Mouse (Mus musculus): ENCODE data around the gene Tcte1. TPM values are rescaled to one million over a fixed set of nuclear protein-coding genes. Genes with fewer than 3 reads are reported as not detected.

Gene Tcte1
- polyA plus RNA-seq, 1 experiment from 2014 or later: 5.0 TPM

DNA sequence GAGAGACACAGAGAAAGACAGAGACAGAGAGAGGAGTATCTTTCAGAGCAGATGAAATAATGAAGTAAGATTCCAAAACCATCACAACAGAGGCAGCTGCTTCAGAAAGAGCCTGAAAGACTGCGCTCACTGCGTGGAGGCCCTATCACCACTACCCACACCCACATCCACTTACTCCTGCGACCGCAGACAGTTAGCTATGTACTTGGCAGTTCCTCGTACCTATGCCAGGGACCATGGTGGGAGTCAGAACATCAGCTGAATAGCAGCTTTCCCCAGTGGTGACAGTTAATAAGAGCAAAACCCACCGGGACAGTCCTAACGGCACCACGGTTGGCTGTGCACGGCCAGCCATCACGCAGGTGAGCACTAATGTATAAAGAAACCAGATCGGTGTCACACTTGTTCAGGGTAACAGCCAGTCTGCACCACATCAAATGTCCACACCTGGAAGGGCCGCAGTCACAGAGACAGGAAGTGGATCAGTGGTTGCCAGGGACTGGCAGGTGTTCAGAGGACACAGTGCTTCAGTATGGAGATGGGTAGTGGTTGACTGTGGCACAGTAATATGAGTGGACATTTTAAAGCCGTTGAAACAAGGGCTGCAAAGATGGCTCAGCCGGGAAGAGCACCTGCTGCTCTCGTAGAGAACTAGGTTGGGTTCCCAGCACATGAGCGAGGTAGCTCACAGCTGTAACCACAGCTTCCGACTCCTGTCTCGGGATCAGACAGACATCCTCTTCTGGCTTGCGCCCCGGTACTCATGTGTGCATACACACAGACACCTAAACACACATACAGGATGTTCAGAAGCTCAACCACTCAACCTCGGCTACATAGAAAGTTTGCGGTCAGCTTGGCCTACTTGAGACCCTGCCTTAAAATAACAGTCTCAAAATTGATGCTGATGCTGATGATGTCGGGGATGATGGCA is 34.6 kb upstream of the Tcte1 start:
- no peak overlapping the region for H3K9ac ChIP-seq (ENCODE audit: low read depth, low read length)

GRCm38 (mm10) chr17:45489736-45490135 is 33.5 kb upstream of the Tcte1 start:
- no peak overlapping the region for H3K4me3 ChIP-seq (ENCODE audit: low read depth, low read length)
- H3K27me3 ChIP-seq (ENCODE audit: control insufficient read depth, insufficient read depth, low read depth, low read length): no peaks in the 10 kb centered on the region
- no peak overlapping the region for H3K4me2 ChIP-seq (ENCODE audit: low read length)
- H3K27ac ChIP-seq (ENCODE audit: low read length): no peak overlapping the region
- no peaks in the 10 kb centered on the region for H3K36me3 ChIP-seq (ENCODE audit: control insufficient read depth, insufficient read depth, low read length)
- 91% methylated on average over 6 of the region's 6 CpGs for WGBS
- ATAC-seq: no peak
- H3K9ac ChIP-seq (ENCODE audit: low read depth, low read length): no peak overlapping the region
- no peaks in the 10 kb centered on the region for H3K9me3 ChIP-seq (replicated peaks; ENCODE audit: control insufficient read depth, low read length, poor library complexity, severe bottlenecking)
- H3K4me1 ChIP-seq (ENCODE audit: control insufficient read depth, insufficient read depth, low read length): no peaks in the 10 kb centered on the region

More for the DNA sequence above, 34.6 kb upstream of the Tcte1 start:
- H3K27me3 ChIP-seq (ENCODE audit: control insufficient read depth, insufficient read depth, low read depth, low read length): no peaks in the 10 kb centered on the region
- no peaks in the 10 kb centered on the region for H3K4me1 ChIP-seq (ENCODE audit: control insufficient read depth, insufficient read depth, low read length)
- WGBS: 87% methylated on average over 23 of the region's 23 CpGs
- H3K4me3 ChIP-seq (ENCODE audit: low read depth, low read length): no peak overlapping the region
- no peak for ATAC-seq
- H3K4me2 ChIP-seq (ENCODE audit: low read length): no peak overlapping the region
- no peaks in the 10 kb centered on the region for H3K36me3 ChIP-seq (ENCODE audit: control insufficient read depth, insufficient read depth, low read length)
- no peaks in the 10 kb centered on the region for H3K9me3 ChIP-seq (replicated peaks; ENCODE audit: control insufficient read depth, low read length, poor library complexity, severe bottlenecking)
- H3K27ac ChIP-seq (ENCODE audit: low read length): no peak overlapping the region

DNA sequence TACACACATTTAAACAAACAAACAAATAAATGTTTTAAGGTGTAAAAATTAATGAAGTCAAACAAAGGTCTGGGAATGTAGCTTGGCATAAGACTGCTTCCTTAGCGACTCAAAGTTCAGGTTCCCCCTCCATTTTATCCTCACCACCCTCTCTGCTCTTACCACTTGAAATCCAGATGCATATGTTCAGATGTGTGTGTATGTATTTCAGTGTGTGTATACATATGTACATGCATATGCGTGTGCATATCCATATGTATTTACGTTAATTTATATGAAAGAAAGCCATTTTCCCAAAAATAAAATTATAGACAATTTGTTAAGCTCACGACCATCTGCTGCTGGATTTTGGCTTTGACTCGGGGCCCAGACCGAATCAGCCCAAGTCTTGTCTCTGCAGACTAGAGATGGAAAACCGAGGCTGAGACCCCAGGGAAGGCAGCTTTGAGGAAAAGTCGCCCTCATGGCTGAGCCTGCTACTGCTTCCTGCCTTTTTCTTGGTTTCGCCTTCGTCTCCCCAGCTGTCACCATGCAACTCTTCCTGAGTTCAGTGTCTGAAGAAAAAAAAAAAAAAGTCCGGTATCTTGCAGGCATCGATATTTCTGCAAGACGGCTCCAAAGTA is 32.6 kb upstream of the Tcte1 start:
- Histone ChIP-seq H3K4me2 (ENCODE audit: low read length) (no peak overlapping the region), H3K36me3 (ENCODE audit: control insufficient read depth, insufficient read depth, low read length) (no peaks in the 10 kb centered on the region), H3K9me3 (replicated peaks; ENCODE audit: control insufficient read depth, low read length, poor library complexity, severe bottlenecking) (no peaks in the 10 kb centered on the region), H3K27me3 (ENCODE audit: control insufficient read depth, insufficient read depth, low read depth, low read length) (no peaks in the 10 kb centered on the region), H3K4me1 (ENCODE audit: control insufficient read depth, insufficient read depth, low read length) (no peaks in the 10 kb centered on the region), H3K4me3 (ENCODE audit: low read depth, low read length) (no peak overlapping the region), H3K27ac (ENCODE audit: low read length) (no peak overlapping the region), H3K9ac (ENCODE audit: low read depth, low read length) (no peak overlapping the region)
- WGBS: 80% methylated on average over 13 of the region's 13 CpGs
- no peak for ATAC-seq

DNA sequence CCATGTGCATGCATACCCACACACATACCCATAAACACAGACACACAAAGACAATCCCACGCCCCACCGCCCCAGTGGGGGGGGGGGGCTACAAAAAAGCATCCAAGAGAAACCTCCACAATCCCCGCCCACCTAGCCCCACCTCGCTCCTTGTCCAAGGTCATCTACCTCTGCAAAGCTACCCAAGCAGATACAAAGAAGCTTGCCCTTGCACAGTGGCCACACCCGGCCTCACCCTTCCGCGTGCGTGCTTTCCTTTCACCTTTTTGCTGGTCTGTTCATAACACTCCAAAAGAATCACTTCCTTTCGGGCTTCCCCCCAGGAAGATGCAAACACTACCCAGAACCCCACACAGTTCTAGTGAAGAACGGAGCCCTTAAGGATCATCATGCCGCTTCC is 27.8 kb upstream of the Tcte1 start:
- no peak overlapping the region for H3K27ac ChIP-seq (ENCODE audit: low read length)
- H3K9ac ChIP-seq (ENCODE audit: low read depth, low read length): no peak overlapping the region
- no peak overlapping the region for H3K4me3 ChIP-seq (ENCODE audit: low read depth, low read length)
- ATAC-seq: no peak
- no peaks in the 10 kb centered on the region for H3K9me3 ChIP-seq (replicated peaks; ENCODE audit: control insufficient read depth, low read length, poor library complexity, severe bottlenecking)
- no peak overlapping the region for H3K4me2 ChIP-seq (ENCODE audit: low read length)
- H3K4me1 ChIP-seq (ENCODE audit: control insufficient read depth, insufficient read depth, low read length): no peaks in the 10 kb centered on the region
- H3K27me3 ChIP-seq (ENCODE audit: control insufficient read depth, insufficient read depth, low read depth, low read length): no peaks in the 10 kb centered on the region
- no peaks in the 10 kb centered on the region for H3K36me3 ChIP-seq (ENCODE audit: control insufficient read depth, insufficient read depth, low read length)
- WGBS: 80% methylated on average over 11 of the region's 11 CpGs

GRCm38 (mm10) chr17:45498397-45498796 is 24.8 kb upstream of the Tcte1 start:
- Histone ChIP-seq H3K27ac (ENCODE audit: low read length) (no peak overlapping the region), H3K4me2 (ENCODE audit: low read length) (no peak overlapping the region), H3K4me3 (ENCODE audit: low read depth, low read length) (no peak overlapping the region), H3K4me1 (ENCODE audit: control insufficient read depth, insufficient read depth, low read length) (no peaks in the 10 kb centered on the region), H3K27me3 (ENCODE audit: control insufficient read depth, insufficient read depth, low read depth, low read length) (no peaks in the 10 kb centered on the region), H3K36me3 (ENCODE audit: control insufficient read depth, insufficient read depth, low read length) (no peaks in the 10 kb centered on the region), H3K9me3 (replicated peaks; ENCODE audit: control insufficient read depth, low read length, poor library complexity, severe bottlenecking) (no peaks in the 10 kb centered on the region), H3K9ac (ENCODE audit: low read depth, low read length) (no peak overlapping the region)
- 81% methylated on average over 13 of the region's 13 CpGs for WGBS
- ATAC-seq: no peak

- Histone ChIP-seq H3K4me2 (ENCODE audit: low read length) (no peak overlapping the region), H3K9me3 (replicated peaks; ENCODE audit: control insufficient read depth, low read length, poor library complexity, severe bottlenecking) (no peaks in the 10 kb centered on the region), H3K4me1 (ENCODE audit: control insufficient read depth, insufficient read depth, low read length) (no peaks in the 10 kb centered on the region), H3K36me3 (ENCODE audit: control insufficient read depth, insufficient read depth, low read length) (no peaks in the 10 kb centered on the region), H3K27ac (ENCODE audit: low read length) (no peak overlapping the region), H3K4me3 (ENCODE audit: low read depth, low read length) (no peak overlapping the region), H3K9ac (ENCODE audit: low read depth, low read length) (no peak overlapping the region), H3K27me3 (ENCODE audit: control insufficient read depth, insufficient read depth, low read depth, low read length) (no peaks in the 10 kb centered on the region)
- 55% methylated on average over 2 of the region's 2 CpGs for WGBS
- ATAC-seq: no peak
Measured at GRCm38 (mm10) chr17:45499516-45499915, 23.7 kb upstream of the Tcte1 start.

DNA sequence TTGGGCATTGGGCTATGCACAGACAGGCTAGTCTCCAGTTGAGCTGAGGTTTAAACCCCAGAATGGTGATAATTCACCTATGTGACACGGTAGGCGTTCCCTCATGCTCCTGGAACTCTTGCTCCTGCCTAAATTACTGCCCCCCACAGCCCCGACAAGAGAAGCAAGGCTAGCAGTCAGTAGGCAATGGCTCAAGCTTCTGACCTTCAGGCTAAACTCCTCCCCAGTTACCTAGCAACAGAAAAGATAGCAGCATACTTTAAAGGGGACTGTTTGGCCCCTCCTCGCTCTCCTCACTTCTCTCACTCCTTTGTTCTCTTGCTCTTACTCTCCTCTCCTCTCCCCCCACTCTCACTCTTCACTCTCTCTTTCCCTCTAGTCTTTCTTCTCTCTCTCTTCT is 22.3 kb upstream of the Tcte1 start:
- H3K4me1 ChIP-seq (ENCODE audit: control insufficient read depth, insufficient read depth, low read length): no peaks in the 10 kb centered on the region
- WGBS: 42% methylated on average over 4 of the region's 4 CpGs
- H3K9me3 ChIP-seq (replicated peaks; ENCODE audit: control insufficient read depth, low read length, poor library complexity, severe bottlenecking): no peaks in the 10 kb centered on the region
- no peak for ATAC-seq
- H3K27ac ChIP-seq (ENCODE audit: low read length): no peak overlapping the region
- no peaks in the 10 kb centered on the region for H3K36me3 ChIP-seq (ENCODE audit: control insufficient read depth, insufficient read depth, low read length)
- H3K4me3 ChIP-seq (ENCODE audit: low read depth, low read length): no peak overlapping the region
- H3K9ac ChIP-seq (ENCODE audit: low read depth, low read length): no peak overlapping the region
- no peaks in the 10 kb centered on the region for H3K27me3 ChIP-seq (ENCODE audit: control insufficient read depth, insufficient read depth, low read depth, low read length)
- no peak overlapping the region for H3K4me2 ChIP-seq (ENCODE audit: low read length)

DNA sequence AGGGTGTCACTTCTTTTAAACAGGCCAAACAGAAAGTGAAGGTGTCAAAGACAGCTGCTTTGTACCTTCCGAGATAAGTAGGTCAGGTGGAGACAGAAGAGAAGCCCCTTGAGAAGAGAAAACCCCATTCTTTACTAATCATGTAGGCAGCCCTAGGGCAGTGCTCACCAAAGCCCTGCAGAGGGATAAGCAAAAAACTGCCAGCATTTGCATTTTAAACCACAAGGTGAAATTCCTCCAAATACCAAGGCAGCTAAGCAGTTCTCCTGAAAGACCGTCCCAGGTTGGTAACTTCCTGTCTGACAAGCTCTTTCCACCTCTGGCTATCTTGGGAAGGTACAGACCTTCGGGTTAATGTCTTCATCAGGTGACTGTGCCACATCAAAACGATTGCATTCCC is 20.9 kb upstream of the Tcte1 start:
- no peaks in the 10 kb centered on the region for H3K9me3 ChIP-seq (replicated peaks; ENCODE audit: control insufficient read depth, low read length, poor library complexity, severe bottlenecking)
- no peaks in the 10 kb centered on the region for H3K27me3 ChIP-seq (ENCODE audit: control insufficient read depth, insufficient read depth, low read depth, low read length)
- ATAC-seq: no peak
- no peak overlapping the region for H3K4me2 ChIP-seq (ENCODE audit: low read length)
- no peak overlapping the region for H3K27ac ChIP-seq (ENCODE audit: low read length)
- H3K9ac ChIP-seq (ENCODE audit: low read depth, low read length): no peak overlapping the region
- WGBS: 57% methylated on average over 4 of the region's 4 CpGs
- peaks cover 5% of the 10 kb centered on the region for H3K4me1 ChIP-seq (ENCODE audit: control insufficient read depth, insufficient read depth, low read length)
- no peaks in the 10 kb centered on the region for H3K36me3 ChIP-seq (ENCODE audit: control insufficient read depth, insufficient read depth, low read length)
- H3K4me3 ChIP-seq (ENCODE audit: low read depth, low read length): no peak overlapping the region

DNA sequence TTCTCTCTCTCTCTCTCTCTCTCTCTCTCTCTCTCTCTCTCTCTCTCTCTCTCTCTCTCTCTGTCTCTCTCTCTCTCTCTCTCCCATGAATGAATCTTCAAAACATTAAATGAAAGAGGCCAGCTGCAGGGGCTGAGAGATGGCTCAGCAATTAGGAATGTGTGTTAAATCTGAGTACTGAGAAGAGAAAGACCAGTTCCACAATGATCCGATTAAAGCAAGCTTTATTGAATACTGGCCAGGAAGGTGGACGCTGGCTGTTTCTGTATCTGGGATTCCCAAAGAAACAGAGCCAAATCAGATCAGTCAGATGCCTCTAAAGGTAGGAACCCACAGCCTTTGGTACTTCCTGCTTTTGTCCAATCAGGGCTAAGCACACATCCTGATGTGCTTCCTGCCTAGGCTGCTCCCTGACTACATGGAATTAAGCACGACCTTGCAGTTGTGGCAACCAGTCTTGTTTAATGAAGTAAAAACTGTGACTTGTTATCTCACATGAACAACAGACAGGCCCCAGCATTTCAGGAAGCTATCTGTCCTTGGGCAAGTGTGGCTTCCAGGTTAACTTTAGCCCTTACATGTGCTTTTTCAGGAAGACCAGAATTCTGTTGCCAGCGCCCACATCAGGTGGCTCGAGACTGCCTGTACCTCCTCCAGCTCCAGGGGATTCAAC is 19.8 kb upstream of the Tcte1 start:
- ATAC-seq: no peak
- Histone ChIP-seq H3K9me3 (replicated peaks; ENCODE audit: control insufficient read depth, low read length, poor library complexity, severe bottlenecking) (no peaks in the 10 kb centered on the region), H3K4me3 (ENCODE audit: low read depth, low read length) (no peak overlapping the region), H3K36me3 (ENCODE audit: control insufficient read depth, insufficient read depth, low read length) (no peaks in the 10 kb centered on the region), H3K27ac (ENCODE audit: low read length) (no peak overlapping the region), H3K4me2 (ENCODE audit: low read length) (no peak overlapping the region), H3K4me1 (ENCODE audit: control insufficient read depth, insufficient read depth, low read length) (peaks cover 6% of the 10 kb centered on the region), H3K27me3 (ENCODE audit: control insufficient read depth, insufficient read depth, low read depth, low read length) (no peaks in the 10 kb centered on the region), H3K9ac (ENCODE audit: low read depth, low read length) (no peak overlapping the region)
- WGBS: 65% methylated on average over 5 of the region's 5 CpGs
